Mouse (Mus musculus) brain, embryonic 14.5 days (tissue): Measurements from ENCODE around the gene Nop16. TPM values are rescaled to one million over a fixed set of nuclear protein-coding genes. Genes with fewer than 3 reads are reported as not detected.

Experiments used
- DNase-seq: peaks from one replicate; pipeline ENCODE4 v3.0.0-alpha.2; 2011; ENCODE audit warnings: low read depth
- CTCF ChIP-seq: fragments of 200-500 bp; IDR thresholded peaks from 2 replicates; pipeline ENCODE4 v1.5.1; 2012; ENCODE audit warnings: inconsistent platforms, mild to moderate bottlenecking, moderate library complexity, borderline replicate concordance; ENCODE audit not compliant: insufficient read depth, insufficient read length; ENCODE audit errors: extremely low read depth
- POLR2A ChIP-seq: fragments of 200-500 bp; IDR thresholded peaks from 2 replicates; pipeline ENCODE4 v1.6.1; 2012; ENCODE audit warnings: mild to moderate bottlenecking, inconsistent platforms, borderline replicate concordance; ENCODE audit not compliant: poor library complexity, insufficient read depth, insufficient read length, severe bottlenecking; ENCODE audit errors: extremely low read depth
- polyA plus RNA-seq: library from polyadenylated mRNA; depleted of rRNA; stranded (reverse); fragments of >200 nt; gene quantifications from 2 replicates; pipeline ENCODE4 v1.2.3, GENCODE M21; 2012

Nop16 gene
- polyA plus RNA-seq, 1 experiment = 30.8 TPM

DNA sequence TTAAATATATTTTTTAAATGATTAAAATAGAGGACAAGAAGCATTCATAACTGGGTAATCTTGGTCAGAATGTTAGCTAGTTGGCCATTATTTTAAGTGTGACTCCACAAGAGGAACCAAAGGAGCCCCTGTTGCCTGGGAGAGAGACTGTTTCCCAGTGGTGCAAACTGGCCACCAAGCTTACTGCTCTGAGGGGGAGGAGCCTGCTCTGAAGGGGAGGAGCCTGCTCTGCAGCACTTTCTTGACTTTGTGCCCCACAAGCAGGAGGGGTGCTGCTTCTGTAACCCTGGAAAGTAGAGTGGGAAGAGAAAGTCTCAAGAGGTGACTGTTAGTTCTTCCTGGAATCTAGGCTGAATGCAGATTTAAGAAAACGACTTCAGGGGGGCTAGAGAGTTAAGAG lies 20.6 kb downstream of the Nop16 start:
- TF ChIP-seq POLR2A = no peak
- no peak for TF ChIP-seq CTCF
- DNase-seq = no peak

GRCm38 (mm10) chr13:54568380-54568779 lies 21.5 kb downstream of the Nop16 start:
- TF ChIP-seq CTCF (no peak), POLR2A (no peak)

DNA sequence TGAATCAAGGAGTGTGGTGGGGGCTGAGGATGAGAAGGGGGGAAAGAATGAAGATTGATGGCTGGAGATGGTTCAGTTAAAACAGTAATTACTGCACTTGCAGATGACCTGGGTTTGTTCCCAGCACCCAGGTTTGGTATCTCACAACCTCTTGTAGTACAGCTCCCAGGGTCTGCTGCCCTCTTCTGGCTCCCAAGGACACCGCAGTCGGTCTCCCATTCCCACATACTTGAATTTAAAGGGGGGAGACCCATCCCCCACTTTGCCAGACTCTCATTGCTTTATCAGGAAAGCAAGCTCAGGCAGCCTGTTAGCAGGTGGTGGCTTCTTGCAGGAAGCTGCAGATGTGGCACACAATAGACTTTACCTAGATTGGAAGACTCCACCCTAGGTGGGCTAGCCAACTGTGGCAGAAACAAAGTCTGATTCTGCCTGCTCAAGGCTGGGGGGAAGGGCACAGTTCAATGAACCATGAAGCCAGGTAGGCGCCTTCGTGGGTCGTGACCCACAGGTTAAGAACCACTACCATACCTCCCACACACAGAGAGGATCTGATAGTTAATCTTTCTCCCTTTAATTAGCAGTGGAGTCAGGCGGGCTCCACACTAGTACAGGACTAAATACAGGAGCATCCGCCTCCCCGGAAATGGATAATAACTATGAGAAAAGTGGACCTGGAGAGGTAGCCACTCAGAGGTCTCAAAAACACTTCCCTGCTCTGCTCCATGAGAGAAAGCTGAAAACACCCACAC lies 24.1 kb downstream of the Nop16 start:
- peak; percentile 68 for DNase-seq
- TF ChIP-seq CTCF = peak; percentile 56
- TF ChIP-seq POLR2A = no peak

More at GRCm38 (mm10) chr13:54568380-54568779, 21.5 kb downstream of the Nop16 start:
- DNase-seq = no peak

DNA sequence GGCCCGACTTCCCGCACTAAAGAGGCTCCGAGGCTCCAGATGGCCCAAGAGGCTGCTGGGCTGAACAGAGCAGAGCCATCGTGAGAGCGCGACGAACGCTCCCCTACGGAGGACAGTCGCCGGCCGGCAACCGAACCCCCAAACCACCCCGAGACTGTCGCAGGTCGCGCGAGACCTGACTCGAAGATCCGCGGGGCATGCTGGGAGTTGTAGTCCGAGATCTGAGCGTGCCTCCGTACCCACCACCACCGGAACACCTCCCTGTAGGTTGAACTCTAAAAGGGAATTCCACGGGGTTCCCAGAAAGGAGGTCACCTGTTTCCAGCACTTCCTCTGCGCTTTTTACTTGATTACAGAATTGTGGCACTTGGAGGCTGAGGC lies 24.7 kb downstream of the Nop16 start, which contains the start of gene 4833439L19Rik:
4833439L19Rik (minus strand) TSS at position 235 of the 381 bp plus-strand sequence.
- TF ChIP-seq CTCF (no peak), POLR2A (peak; percentile 81; the same call in 1 of the 2 replicates)

GRCm38 (mm10) chr13:54564232-54565200 lies 25.4 kb downstream of the Nop16 start:
- peak; percentile 57 for DNase-seq
- TF ChIP-seq POLR2A (no peak), CTCF (no peak)

More for the DNA sequence above, 24.7 kb downstream of the Nop16 start, which contains the start of gene 4833439L19Rik:
- peak; percentile 98 for DNase-seq

GRCm38 (mm10) chr13:54562562-54562961 lies 27.3 kb downstream of the Nop16 start:
- TF ChIP-seq POLR2A (no peak), CTCF (no peak)
- no peak for DNase-seq

- no peak for DNase-seq
- TF ChIP-seq CTCF (no peak), POLR2A (no peak)
These were observed 29.3 kb downstream of the Nop16 start for GRCm38 (mm10) chr13:54560608-54561007.

- TF ChIP-seq CTCF (no peak), POLR2A (no peak)
These were observed 30.2 kb downstream of the Nop16 start for GRCm38 (mm10) chr13:54559656-54560055.

GRCm38 (mm10) chr13:54557652-54558051 lies 32.2 kb downstream of the Nop16 start:
- TF ChIP-seq POLR2A (no peak), CTCF (no peak)
- no peak for DNase-seq

More at GRCm38 (mm10) chr13:54559656-54560055, 30.2 kb downstream of the Nop16 start:
- DNase-seq = no peak

DNA sequence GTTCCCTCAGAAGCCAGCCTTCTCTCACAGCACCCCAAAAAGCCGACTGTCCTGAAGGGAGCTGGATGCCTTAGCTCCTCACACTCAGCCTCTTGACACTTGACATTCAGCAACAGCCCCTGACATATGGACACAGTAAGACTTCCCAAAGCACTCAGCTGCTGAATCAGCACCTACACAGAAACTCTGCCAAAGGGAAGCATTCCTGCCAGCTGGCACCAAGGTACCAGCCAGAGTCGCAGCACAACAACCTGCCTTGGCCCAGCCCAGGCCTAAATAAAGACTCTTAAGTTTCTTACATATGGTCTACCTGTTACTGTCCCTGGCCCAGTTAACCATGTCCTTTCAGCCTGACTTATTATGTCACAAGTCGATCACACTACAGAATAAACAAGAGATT lies 33.1 kb downstream of the Nop16 start:
- DNase-seq = peak; percentile 49

GRCm38 (mm10) chr13:54556176-54556575 lies 33.7 kb downstream of the Nop16 start:
- no peak for DNase-seq
- no peak for TF ChIP-seq CTCF
- TF ChIP-seq POLR2A = no peak

More for the DNA sequence above, 33.1 kb downstream of the Nop16 start:
- TF ChIP-seq CTCF = no peak
- TF ChIP-seq POLR2A = no peak
